Mouse (Mus musculus): Measurements from ENCODE around the gene Gm43738. TPM values are rescaled to one million over a fixed set of nuclear protein-coding genes. Genes with fewer than 3 reads are reported as not detected.

Gm43738 gene
- polyA plus RNA-seq, 1 experiment from 2014 or later: not detected

GRCm38 (mm10) chr3:89133752-89134151, 32.9 kb upstream of the Gm43738 start:
- no peaks in the 10 kb centered on the region for H3K9me3 ChIP-seq (replicated peaks; ENCODE audit: control insufficient read depth, low read length)
- WGBS: 95% methylated on average over 1 of the region's 1 CpGs
- H3K4me2 ChIP-seq (ENCODE audit: low read depth, low read length): no peak overlapping the region
- no peaks in the 10 kb centered on the region for H3K4me1 ChIP-seq (ENCODE audit: control insufficient read depth, insufficient read depth, low read length)
- DNase-seq (ENCODE audit: low spot score) (no peak), ATAC-seq (replicated peaks; ENCODE audit: insufficient number of reproducible peaks, low FRiP score, low TSS enrichment, low read depth) (no peak)
- no peak overlapping the region for H3K9ac ChIP-seq (replicated peaks; ENCODE audit: low read length)
- no peaks in the 10 kb centered on the region for H3K36me3 ChIP-seq (replicated peaks; ENCODE audit: control insufficient read depth, insufficient read depth, low read depth, low read length)
- H3K4me3 ChIP-seq (ENCODE audit: low read depth, low read length): no peak overlapping the region
- no peak overlapping the region for H3K27ac ChIP-seq (replicated peaks; ENCODE audit: low read depth, low read length)
- H3K27me3 ChIP-seq (ENCODE audit: control insufficient read depth, insufficient read depth, low read length): no peaks in the 10 kb centered on the region

GRCm38 (mm10) chr3:89133063-89133450, 32.2 kb upstream of the Gm43738 start:
- no peak overlapping the region for H3K4me3 ChIP-seq (ENCODE audit: low read depth, low read length)
- H3K4me1 ChIP-seq (ENCODE audit: control insufficient read depth, insufficient read depth, low read length): no peaks in the 10 kb centered on the region
- H3K9me3 ChIP-seq (replicated peaks; ENCODE audit: control insufficient read depth, low read length): no peaks in the 10 kb centered on the region
- no peaks in the 10 kb centered on the region for H3K36me3 ChIP-seq (replicated peaks; ENCODE audit: control insufficient read depth, insufficient read depth, low read depth, low read length)
- WGBS: 73% methylated on average over 7 of the region's 7 CpGs
- H3K4me2 ChIP-seq (ENCODE audit: low read depth, low read length): no peak overlapping the region; the same call in 1 of the 2 replicates
- no peak overlapping the region; the same call in 1 of the 2 replicates for H3K9ac ChIP-seq (replicated peaks; ENCODE audit: low read length)
- H3K27ac ChIP-seq (replicated peaks; ENCODE audit: low read depth, low read length): no peak overlapping the region
- H3K27me3 ChIP-seq (ENCODE audit: control insufficient read depth, insufficient read depth, low read length): no peaks in the 10 kb centered on the region
- ATAC-seq (replicated peaks; ENCODE audit: insufficient number of reproducible peaks, low FRiP score, low TSS enrichment, low read depth) (no peak), DNase-seq (ENCODE audit: low spot score) (no peak)

- Histone ChIP-seq H3K9ac (replicated peaks; ENCODE audit: low read length) (peak overlapping the region; percentile 53), H3K9me3 (replicated peaks; ENCODE audit: control insufficient read depth, low read length) (no peaks in the 10 kb centered on the region), H3K4me3 (ENCODE audit: low read depth, low read length) (peak overlapping the region; percentile 21), H3K4me2 (ENCODE audit: low read depth, low read length) (peak overlapping the region; percentile 61), H3K27ac (replicated peaks; ENCODE audit: low read depth, low read length) (no peak overlapping the region), H3K4me1 (ENCODE audit: control insufficient read depth, insufficient read depth, low read length) (no peaks in the 10 kb centered on the region), H3K36me3 (replicated peaks; ENCODE audit: control insufficient read depth, insufficient read depth, low read depth, low read length) (no peaks in the 10 kb centered on the region), H3K27me3 (ENCODE audit: control insufficient read depth, insufficient read depth, low read length) (no peaks in the 10 kb centered on the region)
- 14% methylated on average over 30 of the region's 30 CpGs for WGBS
- DNase-seq (ENCODE audit: low spot score) (peak; percentile 41), ATAC-seq (replicated peaks; ENCODE audit: insufficient number of reproducible peaks, low FRiP score, low TSS enrichment, low read depth) (no peak; the same call in 1 of the 2 replicates)
Measured at GRCm38 (mm10) chr3:89132285-89133062, 31.6 kb upstream of the Gm43738 start.

- Histone ChIP-seq H3K4me2 (ENCODE audit: low read depth, low read length) (peak overlapping the region; percentile 61; the same call in 1 of the 2 replicates), H3K27ac (replicated peaks; ENCODE audit: low read depth, low read length) (no peak overlapping the region), H3K9ac (replicated peaks; ENCODE audit: low read length) (no peak overlapping the region; the same call in 1 of the 2 replicates), H3K9me3 (replicated peaks; ENCODE audit: control insufficient read depth, low read length) (no peaks in the 10 kb centered on the region), H3K36me3 (replicated peaks; ENCODE audit: control insufficient read depth, insufficient read depth, low read depth, low read length) (no peaks in the 10 kb centered on the region), H3K4me3 (ENCODE audit: low read depth, low read length) (peak overlapping the region; percentile 21), H3K4me1 (ENCODE audit: control insufficient read depth, insufficient read depth, low read length) (no peaks in the 10 kb centered on the region), H3K27me3 (ENCODE audit: control insufficient read depth, insufficient read depth, low read length) (no peaks in the 10 kb centered on the region)
- WGBS: 44% methylated on average over 4 of the region's 4 CpGs
- DNase-seq (ENCODE audit: low spot score) (no peak), ATAC-seq (replicated peaks; ENCODE audit: insufficient number of reproducible peaks, low FRiP score, low TSS enrichment, low read depth) (no peak)
Measured at GRCm38 (mm10) chr3:89131816-89132215, 30.9 kb upstream of the Gm43738 start.

- WGBS: 83% methylated on average over 3 of the region's 3 CpGs
- no peaks in the 10 kb centered on the region for H3K4me1 ChIP-seq (ENCODE audit: control insufficient read depth, insufficient read depth, low read length)
- no peak overlapping the region for H3K4me2 ChIP-seq (ENCODE audit: low read depth, low read length)
- no peak overlapping the region for H3K27ac ChIP-seq (replicated peaks; ENCODE audit: low read depth, low read length)
- ATAC-seq (replicated peaks; ENCODE audit: insufficient number of reproducible peaks, low FRiP score, low TSS enrichment, low read depth): no peak
- no peak overlapping the region for H3K4me3 ChIP-seq (ENCODE audit: low read depth, low read length)
- H3K36me3 ChIP-seq (replicated peaks; ENCODE audit: control insufficient read depth, insufficient read depth, low read depth, low read length): no peaks in the 10 kb centered on the region
- DNase-seq (ENCODE audit: low spot score): no peak
- H3K9me3 ChIP-seq (replicated peaks; ENCODE audit: control insufficient read depth, low read length): no peaks in the 10 kb centered on the region
- no peak overlapping the region for H3K9ac ChIP-seq (replicated peaks; ENCODE audit: low read length)
- H3K27me3 ChIP-seq (ENCODE audit: control insufficient read depth, insufficient read depth, low read length): no peaks in the 10 kb centered on the region
Measured at GRCm38 (mm10) chr3:89129908-89130307, 29.0 kb upstream of the Gm43738 start.

- H3K9me3 ChIP-seq (replicated peaks; ENCODE audit: control insufficient read depth, low read length): no peaks in the 10 kb centered on the region
- DNase-seq (ENCODE audit: low spot score) (no peak), ATAC-seq (replicated peaks; ENCODE audit: insufficient number of reproducible peaks, low FRiP score, low TSS enrichment, low read depth) (no peak)
- H3K4me2 ChIP-seq (ENCODE audit: low read depth, low read length): no peak overlapping the region
- no peaks in the 10 kb centered on the region for H3K27me3 ChIP-seq (ENCODE audit: control insufficient read depth, insufficient read depth, low read length)
- H3K4me1 ChIP-seq (ENCODE audit: control insufficient read depth, insufficient read depth, low read length): no peaks in the 10 kb centered on the region
- H3K9ac ChIP-seq (replicated peaks; ENCODE audit: low read length): no peak overlapping the region
- WGBS: 92% methylated on average over 3 of the region's 3 CpGs
- no peak overlapping the region for H3K27ac ChIP-seq (replicated peaks; ENCODE audit: low read depth, low read length)
- H3K4me3 ChIP-seq (ENCODE audit: low read depth, low read length): no peak overlapping the region
- no peaks in the 10 kb centered on the region for H3K36me3 ChIP-seq (replicated peaks; ENCODE audit: control insufficient read depth, insufficient read depth, low read depth, low read length)
Measured at GRCm38 (mm10) chr3:89125981-89126380, 25.1 kb upstream of the Gm43738 start.

GRCm38 (mm10) chr3:89124241-89124640, 23.3 kb upstream of the Gm43738 start:
- no peak overlapping the region for H3K9ac ChIP-seq (replicated peaks; ENCODE audit: low read length)
- no peak overlapping the region for H3K27ac ChIP-seq (replicated peaks; ENCODE audit: low read depth, low read length)
- no peaks in the 10 kb centered on the region for H3K9me3 ChIP-seq (replicated peaks; ENCODE audit: control insufficient read depth, low read length)
- no peak overlapping the region for H3K4me3 ChIP-seq (ENCODE audit: low read depth, low read length)
- DNase-seq (ENCODE audit: low spot score) (no peak), ATAC-seq (replicated peaks; ENCODE audit: insufficient number of reproducible peaks, low FRiP score, low TSS enrichment, low read depth) (no peak)
- no peaks in the 10 kb centered on the region for H3K27me3 ChIP-seq (ENCODE audit: control insufficient read depth, insufficient read depth, low read length)
- no peak overlapping the region for H3K4me2 ChIP-seq (ENCODE audit: low read depth, low read length)
- no peaks in the 10 kb centered on the region for H3K4me1 ChIP-seq (ENCODE audit: control insufficient read depth, insufficient read depth, low read length)
- no peaks in the 10 kb centered on the region for H3K36me3 ChIP-seq (replicated peaks; ENCODE audit: control insufficient read depth, insufficient read depth, low read depth, low read length)
- 83% methylated on average over 3 of the region's 3 CpGs for WGBS

- no peak overlapping the region for H3K27ac ChIP-seq (replicated peaks; ENCODE audit: low read depth, low read length)
- WGBS: 73% methylated on average over 2 of the region's 2 CpGs
- DNase-seq (ENCODE audit: low spot score) (no peak), ATAC-seq (replicated peaks; ENCODE audit: insufficient number of reproducible peaks, low FRiP score, low TSS enrichment, low read depth) (no peak)
- no peak overlapping the region for H3K4me3 ChIP-seq (ENCODE audit: low read depth, low read length)
- H3K9me3 ChIP-seq (replicated peaks; ENCODE audit: control insufficient read depth, low read length): no peaks in the 10 kb centered on the region
- H3K4me2 ChIP-seq (ENCODE audit: low read depth, low read length): no peak overlapping the region
- no peaks in the 10 kb centered on the region for H3K36me3 ChIP-seq (replicated peaks; ENCODE audit: control insufficient read depth, insufficient read depth, low read depth, low read length)
- H3K4me1 ChIP-seq (ENCODE audit: control insufficient read depth, insufficient read depth, low read length): no peaks in the 10 kb centered on the region
- no peaks in the 10 kb centered on the region for H3K27me3 ChIP-seq (ENCODE audit: control insufficient read depth, insufficient read depth, low read length)
- no peak overlapping the region for H3K9ac ChIP-seq (replicated peaks; ENCODE audit: low read length)
Measured at GRCm38 (mm10) chr3:89123313-89123712, 22.4 kb upstream of the Gm43738 start.
